Comparison of ENCODE assay signal across 10 mouse cellular contexts in the genomic region with DNA sequence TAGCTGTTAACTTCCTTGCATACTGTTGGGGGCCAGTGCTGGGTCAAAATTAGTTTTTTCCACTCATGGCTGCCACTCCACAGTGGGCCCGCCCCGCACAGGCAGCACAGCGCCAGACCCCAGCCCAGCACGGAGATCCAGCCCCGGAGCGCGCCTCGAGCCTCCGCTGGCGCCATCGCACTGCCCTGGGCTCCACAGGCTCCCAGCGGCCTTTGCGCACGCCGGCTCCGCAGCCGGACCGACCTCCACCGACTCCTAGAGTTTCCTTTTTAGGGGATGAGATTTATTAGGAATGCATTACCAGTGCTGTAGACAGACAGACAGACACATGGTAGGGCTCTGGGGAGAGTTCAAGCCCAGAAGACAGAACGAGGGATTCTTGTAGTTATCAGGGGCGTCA. TPM values are rescaled to one million over a fixed set of nuclear protein-coding genes. Genes with fewer than 3 reads are reported as not detected.
A peak's percentile ranks its signal among the peaks of the same experiment; 100 is the strongest.
DNase-seq lines count a peak whose midpoint lies in the region; ATAC-seq lines count a peak whose summit lies in the region.
"Had no signal": no experiment of that assay in that cellular context is flagged by ENCODE, and none has a peak within 500 bp of the region (broad histone marks: within the 10 kb centered on the region; RNA-seq: fewer than 3 reads in every experiment).

No protein-coding gene starts in this region.

- H3K9me3 ChIP-seq in heart, embryonic 16.5 days (replicated peaks; ENCODE audit: control insufficient read depth, low read length), result no peaks in the 10 kb centered on the region
- H3K9me3 ChIP-seq in embryonic facial prominence, embryonic 10.5 days, result no peaks in the 10 kb centered on the region
- no peaks in the 10 kb centered on the region for H3K9me3 ChIP-seq in hindbrain, embryonic 13.5 days
- no peaks in the 10 kb centered on the region for H3K9me3 ChIP-seq in midbrain, embryonic 14.5 days (ENCODE audit: control insufficient read depth, low read length)

- WGBS in heart, embryonic 16.5 days, result 46% methylated on average over 21 of the region's 21 CpGs
- whole genome bisulfite sequencing in embryonic facial prominence, embryonic 10.5 days, result 61% methylated on average over 21 of the region's 21 CpGs
- 55% methylated on average over 21 of the region's 21 CpGs for WGBS in hindbrain, embryonic 13.5 days
- 59% methylated on average over 21 of the region's 21 CpGs for WGBS in midbrain, embryonic 14.5 days

- intact Hi-C loops in heart, postnatal 36 days (cut with DNase I), result no loop called here
- intact Hi-C loops in left cerebral cortex, postnatal 14 days (cut with DNase I), result loop anchor here (10.0 kb wide), 1 partner anchor 116 kb away; no protein-coding TSS in a partner anchor

- no peak overlapping the region for H3K4me3 ChIP-seq in heart, embryonic 16.5 days (ENCODE audit: low read length)
- peak overlapping the region; percentile 24; the same call in 1 of the 2 replicates for H3K4me3 ChIP-seq in embryonic facial prominence, embryonic 10.5 days
- H3K4me3 ChIP-seq in hindbrain, embryonic 13.5 days, result no peak overlapping the region
- H3K4me3 ChIP-seq in midbrain, embryonic 14.5 days (replicated peaks; ENCODE audit: low read depth, low read length), result no peak overlapping the region
- H3K4me3 ChIP-seq: myocyte had no signal

- no peak for ATAC-seq in heart, embryonic 16.5 days (replicated peaks; ENCODE audit: extremely low read depth, insufficient read depth, low FRiP score)
- no peak for ATAC-seq in hindbrain, embryonic 13.5 days (ENCODE audit: low FRiP score)
- no peak for ATAC-seq in midbrain, embryonic 14.5 days (ENCODE audit: low FRiP score, low TSS enrichment)

- H3K27ac ChIP-seq in heart, embryonic 16.5 days (ENCODE audit: low read length), result no peak overlapping the region
- H3K27ac ChIP-seq in embryonic facial prominence, embryonic 10.5 days (replicated peaks), result no peak overlapping the region
- H3K27ac ChIP-seq in hindbrain, embryonic 13.5 days, result no peak overlapping the region
- no peak overlapping the region for H3K27ac ChIP-seq in midbrain, embryonic 14.5 days (replicated peaks; ENCODE audit: low read depth, low read length)

- H3K9ac ChIP-seq in heart, embryonic 16.5 days (ENCODE audit: low read length), result no peak overlapping the region
- H3K9ac ChIP-seq in hindbrain, embryonic 13.5 days, result no peak overlapping the region
- no peak overlapping the region for H3K9ac ChIP-seq in midbrain, embryonic 14.5 days (replicated peaks; ENCODE audit: low read length)

- DNase-seq in heart, postnatal 36 days, result no peak
- peak; percentile 39 for DNase-seq in embryonic facial prominence, embryonic 10.5 days (ENCODE audit: low spot score)
- no peak for DNase-seq in midbrain, embryonic 14.5 days
- DNase-seq in left cerebral cortex, postnatal 14 days (ENCODE audit: low spot score in 2 of 2), result no peak
- no peak for DNase-seq in left cerebral cortex, adult 9 months (ENCODE audit: low spot score in 2 of 2)
- DNase-seq in frontal cortex, postnatal 10 days (ENCODE audit: low spot score in 2 of 2), result no peak
- DNase-seq: adrenal gland, postnatal 14 days had no signal

- no peaks in the 10 kb centered on the region for H3K27me3 ChIP-seq in heart, embryonic 16.5 days (ENCODE audit: control insufficient read depth, insufficient read depth, low read length)
- no peaks in the 10 kb centered on the region for H3K27me3 ChIP-seq in embryonic facial prominence, embryonic 10.5 days (replicated peaks; ENCODE audit: low read depth, poor library complexity, severe bottlenecking)
- no peaks in the 10 kb centered on the region for H3K27me3 ChIP-seq in hindbrain, embryonic 13.5 days
- no peaks in the 10 kb centered on the region for H3K27me3 ChIP-seq in midbrain, embryonic 14.5 days (ENCODE audit: control insufficient read depth, insufficient read depth, low read length)

- H3K4me1 ChIP-seq in heart, embryonic 16.5 days (ENCODE audit: control insufficient read depth, insufficient read depth, low read length), result no peaks in the 10 kb centered on the region
- peaks cover 11% of the 10 kb centered on the region for H3K4me1 ChIP-seq in embryonic facial prominence, embryonic 10.5 days
- peaks cover 4% of the 10 kb centered on the region; the same call in 1 of the 2 replicates for H3K4me1 ChIP-seq in hindbrain, embryonic 13.5 days (replicated peaks)
- 0 out of 2 replicates have a peak, but pooled peaks cover 2% of the 10 kb centered on the region for H3K4me1 ChIP-seq in midbrain, embryonic 14.5 days (ENCODE audit: control insufficient read depth, insufficient read depth, low read length)

- no peaks in the 10 kb centered on the region for H3K36me3 ChIP-seq in heart, embryonic 16.5 days (ENCODE audit: control insufficient read depth, insufficient read depth)
- no peaks in the 10 kb centered on the region for H3K36me3 ChIP-seq in embryonic facial prominence, embryonic 10.5 days (replicated peaks)
- H3K36me3 ChIP-seq in hindbrain, embryonic 13.5 days, result no peaks in the 10 kb centered on the region
- no peaks in the 10 kb centered on the region for H3K36me3 ChIP-seq in midbrain, embryonic 14.5 days (ENCODE audit: control insufficient read depth, insufficient read depth, low read length)

- H3K4me2 ChIP-seq in heart, embryonic 16.5 days (ENCODE audit: low read depth, low read length), result peak overlapping the region; percentile 26; the same call in 1 of the 2 replicates
- peak overlapping the region; percentile 37 for H3K4me2 ChIP-seq in hindbrain, embryonic 13.5 days
- peak overlapping the region; percentile 33; the same call in 1 of the 2 replicates for H3K4me2 ChIP-seq in midbrain, embryonic 14.5 days (ENCODE audit: low read length)

RNA-seq across cellular contexts. Expression of a gene that starts 58.0 kb away (rescaled TPM):
- not detected in 2 replicates for polyA plus RNA-seq in heart, embryonic 16.5 days (2015; fragmentation: Nextera tagmentation; extraction: Ambion mirVana)
- not detected for total RNA-seq in heart, postnatal 36 days (2021)
- not detected in 2 replicates for polyA plus RNA-seq in embryonic facial prominence, embryonic 10.5 days (2016; fragmentation: Nextera tagmentation; extraction: Ambion mirVana)
- 0.05 TPM in 1 of 2 replicates, not detected in the other for polyA plus RNA-seq in hindbrain, embryonic 13.5 days (2015; fragmentation: Nextera tagmentation; extraction: Ambion mirVana)
- not detected in 2 replicates for polyA plus RNA-seq in midbrain, embryonic 14.5 days (2014; fragmentation: Nextera tagmentation; extraction: Ambion mirVana)
- under 1 TPM; 0.15 to 0.21 TPM for total RNA-seq in left cerebral cortex, postnatal 14 days (2021)
- total RNA-seq: adrenal gland, postnatal 14 days had no signal
- polyA plus RNA-seq: myocyte had no signal
